Mouse (Mus musculus): ENCODE results near the gene Cd244a.

DNA sequence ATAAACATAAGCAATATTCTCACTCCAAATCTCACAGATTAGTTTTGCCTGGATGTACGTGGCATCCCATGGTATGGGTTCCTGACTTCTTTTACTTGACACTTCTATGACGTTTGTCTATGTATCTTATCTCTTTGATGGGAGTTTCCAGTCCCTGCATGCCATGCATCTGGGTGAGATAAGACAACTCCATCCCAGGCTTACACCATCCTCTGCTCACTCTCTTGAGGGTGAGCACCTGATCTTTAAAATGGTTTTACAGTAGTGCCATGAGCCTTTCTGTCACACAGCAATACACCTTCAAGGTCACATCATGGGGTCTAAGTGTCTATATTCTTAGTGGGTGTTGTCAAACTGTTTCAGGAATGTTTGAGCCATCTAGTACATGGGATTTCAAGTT lies 1.3 kb downstream of the Cd244a start:
- TF ChIP-seq FLI1 (IDR thresholded peaks at IDR 0.05; ENCODE audit: low read length) (no peak), GATA1 (IDR thresholded peaks at IDR 0.05; ENCODE audit: borderline replicate concordance, low read length) (0 out of 3 replicates have a peak, but pooled peaks have one; percentile 51)

Measured in megakaryocyte, embryonic 14.5 days (primary cell).